Mouse (Mus musculus): ENCODE data around the gene Hspe1. TPM values are rescaled to one million over a fixed set of nuclear protein-coding genes. Genes with fewer than 3 reads are reported as not detected.

Gene Hspe1
- polyA plus RNA-seq, 2 experiments = 306 to 396 TPM

DNA sequence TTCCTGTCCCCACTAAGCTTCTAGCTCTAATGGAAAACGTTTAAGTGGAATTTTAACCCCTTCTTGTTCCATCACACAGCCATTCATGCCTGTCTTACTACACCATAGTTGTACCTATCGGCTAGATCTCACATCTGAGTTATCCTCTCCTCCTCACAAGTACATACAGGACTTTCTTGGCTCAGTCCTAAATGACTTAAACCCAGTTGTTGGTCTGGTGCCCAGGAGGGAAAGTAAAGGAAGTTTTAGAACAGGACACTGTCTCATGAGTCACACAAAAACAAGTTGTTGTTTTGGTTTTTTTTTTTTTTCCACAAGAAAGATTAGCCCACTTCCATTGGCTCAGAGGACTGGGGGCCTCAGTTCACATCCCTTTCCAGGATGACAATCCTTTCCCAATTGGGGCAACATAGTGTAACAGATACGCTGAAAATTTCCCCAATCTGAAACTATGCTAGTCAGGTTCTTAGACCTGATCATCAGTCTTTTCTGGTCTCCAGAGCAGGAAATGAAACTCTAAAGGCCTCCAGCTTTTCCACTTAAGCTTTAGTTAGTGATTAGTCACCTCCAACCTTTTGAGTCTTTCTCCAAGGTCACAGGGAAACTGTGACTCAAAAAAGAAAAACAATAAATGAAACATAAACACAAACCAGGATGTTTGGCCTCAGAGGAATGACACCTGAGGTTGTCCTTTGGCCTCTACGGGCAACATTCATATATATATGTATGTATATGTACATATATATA is 38.9 kb upstream of the Hspe1 start:
- Histone ChIP-seq H3K36me3 (replicated peaks; ENCODE audit: control insufficient read depth, insufficient read depth, low read depth) (no peaks in the 10 kb centered on the region), H3K9ac (replicated peaks) (no peak overlapping the region), H3K9me3 (ENCODE audit: control insufficient read depth, low read length) (no peaks in the 10 kb centered on the region), H3K4me2 (ENCODE audit: low read depth) (no peak overlapping the region), H3K27me3 (ENCODE audit: control insufficient read depth, insufficient read depth, low read length) (no peaks in the 10 kb centered on the region), H3K27ac (no peak overlapping the region), H3K4me1 (replicated peaks; ENCODE audit: control insufficient read depth in 2 of 2, insufficient read depth in 2 of 2, low read length in 1 of 2) (peaks cover 4 to 10% of the 10 kb centered on the region in 2 experiments; a peak in 2 of 4 replicates), H3K4me3 (ENCODE audit: insufficient read depth in 1 of 2, low read depth in 2 of 2, low read length in 2 of 2) (no peak overlapping the region)
- DNase-seq (ENCODE audit: low read depth in 3 of 3, low spot score in 3 of 3) (no peak), ATAC-seq (ENCODE audit: insufficient read depth) (no peak)
- 55% methylated on average over 4 of the region's 4 CpGs for WGBS (ENCODE audit: insufficient replicate concordance)
- TF ChIP-seq EP300 (IDR thresholded peaks at IDR 0.05; ENCODE audit: low read depth) (no peak), CTCF (IDR thresholded peaks at IDR 0.05; ENCODE audit: low read depth) (no peak)

- 70% methylated on average over 3 of the region's 3 CpGs for WGBS (ENCODE audit: insufficient replicate concordance)
- Histone ChIP-seq H3K4me2 (ENCODE audit: low read depth) (peak overlapping the region; percentile 71), H3K4me1 (replicated peaks; ENCODE audit: control insufficient read depth in 2 of 2, insufficient read depth in 2 of 2, low read length in 1 of 2) (peaks cover 4 to 10% of the 10 kb centered on the region in 2 experiments; a peak in 2 of 4 replicates), H3K36me3 (replicated peaks; ENCODE audit: control insufficient read depth, insufficient read depth, low read depth) (peaks cover 5% of the 10 kb centered on the region), H3K27ac (peak overlapping the region; percentile 49), H3K27me3 (ENCODE audit: control insufficient read depth, insufficient read depth, low read length) (no peaks in the 10 kb centered on the region), H3K9me3 (ENCODE audit: control insufficient read depth, low read length) (no peaks in the 10 kb centered on the region), H3K4me3 (ENCODE audit: insufficient read depth in 1 of 2, low read depth in 2 of 2, low read length in 2 of 2) (peak overlapping the region in 1 of 2 experiments; percentile 81; a peak in 2 of 4 replicates), H3K9ac (replicated peaks) (peak overlapping the region; percentile 62)
- DNase-seq (ENCODE audit: low read depth in 3 of 3, low spot score in 3 of 3) (no peak), ATAC-seq (ENCODE audit: insufficient read depth) (no peak)
- no peak for TF ChIP-seq EP300 (IDR thresholded peaks at IDR 0.05; ENCODE audit: low read depth)
- no peak for TF ChIP-seq CTCF (IDR thresholded peaks at IDR 0.05; ENCODE audit: low read depth)
Observed at GRCm38 (mm10) chr1:55051671-55052070, 36.3 kb upstream of the Hspe1 start.

DNA sequence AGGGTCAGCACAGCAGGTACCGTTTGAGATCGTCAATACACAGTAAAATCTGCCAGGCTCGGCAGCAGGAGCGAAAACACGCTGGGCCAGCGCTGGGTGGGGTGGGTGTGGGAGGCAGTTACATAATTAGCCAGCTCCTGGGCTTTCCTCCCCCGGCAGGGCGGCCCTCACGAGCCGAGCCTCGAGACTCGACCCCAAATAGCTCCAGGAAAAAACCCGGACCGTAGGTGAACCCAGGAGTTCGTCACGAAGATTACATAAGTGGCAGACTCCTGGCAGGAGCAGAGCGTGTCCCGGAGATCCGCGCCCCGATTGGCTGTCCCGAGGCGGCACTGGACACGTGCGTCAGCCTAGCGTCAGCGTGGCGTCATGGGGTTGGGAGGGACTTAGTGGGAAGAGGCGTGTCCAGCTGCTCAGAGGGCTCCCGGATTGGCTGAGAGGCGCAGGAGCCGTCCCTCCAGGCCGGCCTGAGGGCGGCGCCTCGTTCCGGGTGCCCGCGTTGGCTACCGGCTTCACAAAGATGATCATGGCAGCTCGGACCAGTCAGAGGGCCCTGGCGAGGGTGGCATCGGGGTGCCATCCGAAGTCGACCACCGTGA is 35.5 kb upstream of the Hspe1 start, which contains the start of gene Coq10b:
Gene Coq10b, plus strand, starts transcription at position 416 of the 599 bp plus-strand sequence.
- ATAC-seq (ENCODE audit: insufficient read depth) = peak; percentile 98
- Histone ChIP-seq H3K4me1 (replicated peaks; ENCODE audit: control insufficient read depth in 2 of 2, insufficient read depth in 2 of 2, low read length in 1 of 2) (peaks cover 4 to 10% of the 10 kb centered on the region in 2 experiments; a peak in 2 of 4 replicates), H3K9me3 (ENCODE audit: control insufficient read depth, low read length) (no peaks in the 10 kb centered on the region), H3K4me2 (ENCODE audit: low read depth) (peak within 1 kb of the TSS; percentile 93), H3K9ac (replicated peaks) (peak within 1 kb of the TSS; percentile 85), H3K4me3 (ENCODE audit: insufficient read depth in 1 of 2, low read depth in 2 of 2, low read length in 2 of 2) (peak within 1 kb of the TSS; percentile 81 to 85), H3K36me3 (replicated peaks; ENCODE audit: control insufficient read depth, insufficient read depth, low read depth) (peaks cover 5% of the 10 kb centered on the region), H3K27me3 (ENCODE audit: control insufficient read depth, insufficient read depth, low read length) (no peaks in the 10 kb centered on the region), H3K27ac (peak within 1 kb of the TSS; percentile 89)
- TF ChIP-seq CTCF (IDR thresholded peaks at IDR 0.05; ENCODE audit: low read depth) = 0 out of 2 replicates have a peak, but pooled peaks have one; percentile 26
- TF ChIP-seq EP300 (IDR thresholded peaks at IDR 0.05; ENCODE audit: low read depth) = no peak
- WGBS (ENCODE audit: insufficient replicate concordance) = under 1% methylated on average over 46 of the region's 46 CpGs
- DNase-seq (ENCODE audit: low read depth in 3 of 3, low spot score in 3 of 3) = peak; percentile 96

DNA sequence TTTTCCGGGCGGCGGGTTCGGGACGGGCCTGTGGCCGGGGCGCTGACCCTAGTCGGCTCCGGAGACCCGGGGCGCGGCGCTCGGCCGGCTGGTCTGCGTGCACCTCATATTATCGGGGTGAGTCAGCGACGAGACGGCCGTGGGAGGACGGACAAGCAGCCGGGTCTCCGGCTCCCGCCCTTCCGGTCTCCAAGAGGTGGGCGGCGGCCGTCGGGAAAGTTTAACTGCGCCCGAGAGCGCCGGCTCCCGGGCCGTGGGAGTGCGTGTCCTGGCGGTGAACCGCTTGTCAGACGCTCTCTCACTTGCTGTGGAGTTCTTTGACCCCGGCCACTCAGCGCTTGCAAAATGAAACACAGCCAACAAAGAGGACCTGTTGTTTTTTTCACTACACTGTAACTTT is 34.9 kb upstream of the Hspe1 start:
- Histone ChIP-seq H3K27me3 (ENCODE audit: control insufficient read depth, insufficient read depth, low read length) (no peaks in the 10 kb centered on the region), H3K9ac (replicated peaks) (peak overlapping the region; percentile 85), H3K9me3 (ENCODE audit: control insufficient read depth, low read length) (no peaks in the 10 kb centered on the region), H3K4me2 (ENCODE audit: low read depth) (peak overlapping the region; percentile 93), H3K4me3 (ENCODE audit: insufficient read depth in 1 of 2, low read depth in 2 of 2, low read length in 2 of 2) (peak overlapping the region; percentile 81 to 85), H3K4me1 (replicated peaks; ENCODE audit: control insufficient read depth in 2 of 2, insufficient read depth in 2 of 2, low read length in 1 of 2) (peaks cover 4 to 10% of the 10 kb centered on the region in 2 experiments; a peak in 2 of 4 replicates), H3K27ac (peak overlapping the region; percentile 89), H3K36me3 (replicated peaks; ENCODE audit: control insufficient read depth, insufficient read depth, low read depth) (peaks cover 5% of the 10 kb centered on the region)
- WGBS (ENCODE audit: insufficient replicate concordance) = under 1% methylated on average over 41 of the region's 42 CpGs
- DNase-seq (ENCODE audit: low read depth in 3 of 3, low spot score in 3 of 3) = peak; percentile 70 to 76 (median 75)
- TF ChIP-seq EP300 (IDR thresholded peaks at IDR 0.05; ENCODE audit: low read depth) (no peak), CTCF (IDR thresholded peaks at IDR 0.05; ENCODE audit: low read depth) (peak; percentile 35; the same call in 1 of the 2 replicates)
- peak; percentile 82 for ATAC-seq (ENCODE audit: insufficient read depth)

DNA sequence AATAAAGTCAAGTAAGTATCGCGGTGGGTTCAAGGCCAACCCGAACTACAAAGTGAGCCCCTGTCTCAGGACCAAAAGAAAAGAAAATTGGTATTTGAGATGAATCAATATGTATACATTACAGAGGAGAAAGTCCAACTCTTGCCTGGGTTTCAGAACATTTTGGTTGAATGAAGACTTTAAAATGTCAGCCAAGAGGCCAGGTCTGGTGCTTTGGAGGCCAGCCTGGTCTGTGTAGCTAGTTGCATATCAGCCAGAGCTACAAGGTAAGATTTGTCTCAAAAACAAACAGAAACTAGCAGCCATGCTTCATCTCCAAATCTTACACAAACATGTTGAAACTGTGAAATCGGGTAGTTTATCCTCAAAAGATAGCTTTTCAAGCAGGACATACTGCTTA is 34.3 kb upstream of the Hspe1 start:
- Histone ChIP-seq H3K36me3 (replicated peaks; ENCODE audit: control insufficient read depth, insufficient read depth, low read depth) (peaks cover 5% of the 10 kb centered on the region), H3K9me3 (ENCODE audit: control insufficient read depth, low read length) (no peaks in the 10 kb centered on the region), H3K4me1 (replicated peaks; ENCODE audit: control insufficient read depth in 2 of 2, insufficient read depth in 2 of 2, low read length in 1 of 2) (peaks cover 4 to 10% of the 10 kb centered on the region in 2 experiments; a peak in 2 of 4 replicates), H3K9ac (replicated peaks) (peak overlapping the region; percentile 85), H3K27me3 (ENCODE audit: control insufficient read depth, insufficient read depth, low read length) (no peaks in the 10 kb centered on the region), H3K27ac (peak overlapping the region; percentile 89), H3K4me2 (ENCODE audit: low read depth) (peak overlapping the region; percentile 93), H3K4me3 (ENCODE audit: insufficient read depth in 1 of 2, low read depth in 2 of 2, low read length in 2 of 2) (peak overlapping the region; percentile 81 to 85)
- ATAC-seq (ENCODE audit: insufficient read depth) = no peak
- TF ChIP-seq CTCF (IDR thresholded peaks at IDR 0.05; ENCODE audit: low read depth) = no peak
- TF ChIP-seq EP300 (IDR thresholded peaks at IDR 0.05; ENCODE audit: low read depth) = no peak
- 55% methylated on average over 4 of the region's 4 CpGs for WGBS (ENCODE audit: insufficient replicate concordance)
- no peak for DNase-seq (ENCODE audit: low read depth in 3 of 3, low spot score in 3 of 3)

Measured in liver, embryonic 14.5 days (tissue).